Mouse (Mus musculus) lung, adult 2 months (tissue): ENCODE results near the gene Rnf126. TPM values are rescaled to one million over a fixed set of nuclear protein-coding genes. Genes with fewer than 3 reads are reported as not detected.

Experiments used
- DNase-seq: peaks from one replicate; pipeline ENCODE4 v3.0.0; 2022
- H3K4me1 ChIP-seq: fragments of 200-500 bp; 2 replicates; pipeline ENCODE4 v1.6.1; 2011; ENCODE audit warnings: low read length; ENCODE audit not compliant: control insufficient read depth, insufficient read depth
- H3K4me3 ChIP-seq: fragments of 200-500 bp; replicated peaks from 2 replicates; pipeline ENCODE3; 2011; ENCODE audit warnings: low read depth, mild to moderate bottlenecking, control low read depth, low read length; ENCODE audit errors: extremely low read depth
- CTCF ChIP-seq: fragments of 200-500 bp; IDR thresholded peaks from 2 replicates; pipeline ENCODE4 v1.5.1; 2011; ENCODE audit warnings: mild to moderate bottlenecking, low read length, control low read depth; ENCODE audit not compliant: insufficient read depth
- POLR2A ChIP-seq: fragments of 200-500 bp; IDR thresholded peaks from 2 replicates; pipeline ENCODE4 v1.6.1; 2011; ENCODE audit warnings: low read depth, mild to moderate bottlenecking, control low read depth, low read length, borderline replicate concordance; ENCODE audit errors: extremely low read depth
- WGBS: fragments of 180-500 bp; shearing (Covaris S2); methylation state at CpG from one replicate; pipeline ENCODE4 v1.1.7; 2018; 5-methylcytosine and 5-hydroxymethylcytosine counted together
- polyA plus RNA-seq: library from polyadenylated mRNA; depleted of rRNA; stranded (reverse); fragments of >200 nt; gene quantifications from 2 replicates; pipeline ENCODE4 v1.2.3, GENCODE M21; 2012

Gene Rnf126
- polyA plus RNA-seq, 1 experiment: 103 TPM

DNA sequence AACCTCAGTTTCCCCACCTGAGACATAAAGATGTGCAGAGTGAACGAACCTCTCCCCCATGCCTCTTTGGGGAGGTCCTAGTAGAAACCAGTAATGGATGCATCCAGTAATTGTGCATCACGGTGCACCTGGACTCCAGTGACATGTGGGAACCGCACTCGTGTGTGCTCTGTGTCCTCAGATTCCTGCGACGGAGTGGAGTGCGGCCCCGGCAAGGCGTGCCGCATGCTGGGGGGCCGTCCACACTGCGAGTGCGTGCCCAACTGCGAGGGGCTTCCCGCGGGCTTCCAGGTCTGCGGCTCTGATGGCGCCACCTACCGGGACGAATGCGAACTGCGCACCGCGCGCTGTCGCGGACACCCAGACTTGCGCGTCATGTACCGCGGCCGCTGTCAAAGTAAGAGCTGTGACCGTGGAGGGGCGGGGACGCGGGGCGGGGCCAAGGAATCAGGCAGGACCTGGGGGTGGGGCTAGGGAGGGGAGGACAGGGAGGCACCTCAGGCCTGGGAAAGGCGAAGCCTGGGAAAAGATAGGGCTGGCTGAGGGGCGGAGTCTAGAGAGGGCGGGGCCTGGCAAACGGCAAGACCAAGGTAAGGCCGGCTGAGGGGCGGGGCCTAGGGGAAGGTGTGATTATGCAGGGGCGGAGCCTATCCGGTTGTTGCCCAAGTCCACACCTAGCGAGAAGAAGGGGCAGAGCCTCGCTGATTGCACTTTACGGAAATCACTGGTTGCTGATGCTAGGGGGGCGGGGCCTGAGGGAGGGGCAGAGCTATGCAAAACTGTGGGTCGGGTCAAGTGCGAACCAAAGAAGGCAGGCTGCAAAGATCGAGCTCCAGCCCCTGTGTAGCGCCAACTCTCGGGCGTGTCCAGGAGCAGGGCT, 13.3 kb upstream of the Rnf126 start:
- peak; percentile 27; the same call in 1 of the 2 replicates for TF ChIP-seq POLR2A
- peak; percentile 65 for TF ChIP-seq CTCF

DNA sequence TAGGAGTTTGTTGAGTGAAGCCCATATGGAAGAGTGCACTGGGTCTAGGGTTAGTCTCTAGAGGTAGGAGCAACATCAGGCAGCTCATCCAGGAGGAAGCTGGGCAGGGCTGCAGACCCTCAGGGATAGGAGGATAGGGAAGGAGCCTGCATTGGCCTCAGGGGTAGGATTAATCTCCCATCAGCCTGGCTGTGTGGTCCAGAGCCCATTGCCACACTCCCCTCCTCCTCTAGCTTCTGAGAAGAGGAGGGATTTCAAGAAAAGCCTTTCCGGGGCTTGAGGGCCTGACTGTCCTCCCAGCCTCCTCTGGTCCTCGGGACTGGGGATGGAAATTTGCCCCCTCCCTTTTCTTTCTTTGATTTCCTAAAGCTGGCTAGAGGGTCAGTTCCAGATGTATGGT, 12.4 kb upstream of the Rnf126 start:
- WGBS: 26% methylated on average over 2 of the region's 2 CpGs
- DNase-seq: no peak
- Histone ChIP-seq H3K4me3 (no peak overlapping the region), H3K4me1 (peaks cover 9% of the 10 kb centered on the region)
- TF ChIP-seq POLR2A (no peak), CTCF (no peak)

More for the DNA sequence above, 13.3 kb upstream of the Rnf126 start:
- H3K4me3 ChIP-seq: peak overlapping the region; percentile 66
- H3K4me1 ChIP-seq: peaks cover 9% of the 10 kb centered on the region
- 2% methylated on average over 52 of the region's 55 CpGs for WGBS
- DNase-seq: peak; percentile 99

DNA sequence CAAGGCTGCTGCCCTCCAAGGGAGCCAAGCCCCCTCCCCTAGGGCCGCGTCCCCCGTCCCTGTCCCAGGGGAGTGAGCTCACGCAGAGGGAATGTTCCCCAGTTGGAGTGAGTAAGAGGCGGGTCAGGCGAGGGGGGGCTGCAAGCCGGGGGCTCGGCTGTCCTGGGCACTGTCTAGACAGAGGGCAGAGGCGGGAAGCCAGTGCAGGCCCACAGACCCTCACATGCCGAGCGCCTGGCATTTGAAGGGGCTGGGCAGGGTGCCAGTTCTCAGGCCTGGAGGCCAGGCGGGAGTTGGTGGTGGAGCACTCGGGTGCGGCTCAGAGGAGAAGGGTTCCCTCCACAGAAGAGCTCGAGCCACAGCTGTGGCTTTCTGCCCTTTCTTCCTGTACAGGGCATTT, 11.3 kb upstream of the Rnf126 start:
- no peak for TF ChIP-seq CTCF
- TF ChIP-seq POLR2A: no peak
- peak overlapping the region; percentile 35 for H3K4me3 ChIP-seq
- peak; percentile 52 for DNase-seq

DNA sequence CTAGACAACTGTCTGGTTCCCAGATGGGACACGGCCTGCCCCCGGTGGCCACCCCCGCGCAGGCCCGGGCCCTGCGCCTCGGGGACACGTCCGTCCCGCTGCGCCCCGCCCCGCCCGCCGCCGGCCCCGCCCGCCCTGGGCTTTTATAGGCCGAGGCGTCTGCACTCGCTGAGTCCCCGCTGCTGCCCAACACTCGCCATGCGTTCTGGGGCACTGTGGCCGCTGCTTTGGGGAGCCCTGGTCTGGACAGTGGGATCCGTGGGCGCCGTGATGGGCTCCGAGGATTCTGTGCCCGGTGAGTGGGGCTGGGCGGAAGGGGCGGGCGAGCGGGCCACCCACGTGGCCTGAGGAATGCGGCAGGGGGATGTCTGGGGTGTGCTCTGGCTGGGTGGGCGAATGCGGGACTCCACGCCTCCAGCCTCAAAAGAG, 10.4 kb upstream of the Rnf126 start, which contains the start of gene Fstl3:
Gene Fstl3 (plus strand): TSS at position 170 of the 429 bp plus-strand sequence.
- Histone ChIP-seq H3K4me3 (peak within 1 kb of the TSS; percentile 61), H3K4me1 (peaks cover 9% of the 10 kb centered on the region)
- TF ChIP-seq CTCF: no peak
- 2% methylated on average over 39 of the region's 39 CpGs for WGBS
- DNase-seq: peak; percentile 56

More for the DNA sequence above, 11.3 kb upstream of the Rnf126 start:
- peaks cover 9% of the 10 kb centered on the region for H3K4me1 ChIP-seq
- 12% methylated on average over 15 of the region's 15 CpGs for WGBS

DNA sequence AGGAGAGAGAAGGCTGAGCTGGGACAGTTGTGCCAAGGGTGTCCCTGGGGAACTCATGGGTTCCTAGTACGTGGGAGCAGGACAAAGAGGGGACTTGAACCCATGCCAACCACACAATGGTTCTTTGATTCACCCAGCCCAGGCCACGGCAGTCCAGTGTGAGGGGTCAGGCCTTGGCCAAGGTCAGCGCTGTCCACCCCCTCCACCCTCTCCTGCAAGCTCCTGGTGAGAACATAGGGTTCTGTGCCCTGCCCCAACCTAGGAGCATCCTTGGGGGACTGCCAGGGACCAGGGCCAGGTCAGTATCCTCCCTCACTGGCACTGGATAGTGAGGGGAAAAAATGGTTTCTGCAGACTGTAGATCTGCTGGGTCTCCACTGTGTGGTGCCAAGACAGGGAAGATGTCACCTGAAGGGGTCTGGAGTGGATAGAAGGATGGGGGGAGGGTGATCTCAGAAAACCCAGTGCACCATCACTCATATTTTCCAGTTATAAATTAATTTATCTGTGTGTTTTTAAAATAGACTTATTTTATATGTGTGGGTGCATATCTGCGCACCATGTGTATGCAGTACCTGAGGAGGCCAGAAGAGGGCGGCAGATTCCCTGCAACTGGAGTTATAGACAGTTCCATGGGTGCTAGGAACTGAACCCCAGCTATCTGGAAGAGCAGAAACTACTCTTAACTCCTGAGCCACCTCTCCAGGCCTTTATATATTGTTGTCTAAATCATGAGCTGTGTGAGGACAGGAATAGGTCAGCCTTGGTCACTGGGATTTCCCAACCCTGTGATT, 7.9 kb upstream of the Rnf126 start:
- no peak for DNase-seq
- 58% methylated on average over 5 of the region's 5 CpGs for WGBS
- H3K4me3 ChIP-seq: no peak overlapping the region
- TF ChIP-seq CTCF (no peak), POLR2A (no peak)
- peaks cover under 1% of the 10 kb centered on the region; the same call in 1 of the 2 replicates for H3K4me1 ChIP-seq

DNA sequence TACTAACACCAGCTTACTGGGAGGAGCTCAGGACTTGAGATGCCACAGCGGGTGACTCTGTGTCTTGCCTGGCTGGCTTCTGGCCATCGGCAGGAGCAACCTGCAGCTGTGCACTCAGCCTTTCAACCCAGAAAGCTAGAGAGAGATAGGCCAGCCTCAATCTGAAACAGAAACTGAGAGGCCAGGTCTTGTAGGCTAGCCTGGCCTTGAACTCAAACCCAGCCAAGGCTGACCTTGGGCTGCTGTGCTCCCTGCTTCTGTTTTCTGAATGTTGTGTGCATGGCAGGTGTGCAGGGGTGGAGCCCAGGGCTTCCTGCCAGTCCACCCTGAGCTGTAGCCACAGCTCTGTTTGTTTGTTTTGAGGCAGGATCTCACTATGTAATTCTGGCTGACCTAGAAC, 6.5 kb upstream of the Rnf126 start:
- no peak overlapping the region for H3K4me3 ChIP-seq
- WGBS: 86% methylated on average over 2 of the region's 2 CpGs
- DNase-seq: no peak
- no peaks in the 10 kb centered on the region for H3K4me1 ChIP-seq
- TF ChIP-seq CTCF: no peak
- TF ChIP-seq POLR2A: no peak

DNA sequence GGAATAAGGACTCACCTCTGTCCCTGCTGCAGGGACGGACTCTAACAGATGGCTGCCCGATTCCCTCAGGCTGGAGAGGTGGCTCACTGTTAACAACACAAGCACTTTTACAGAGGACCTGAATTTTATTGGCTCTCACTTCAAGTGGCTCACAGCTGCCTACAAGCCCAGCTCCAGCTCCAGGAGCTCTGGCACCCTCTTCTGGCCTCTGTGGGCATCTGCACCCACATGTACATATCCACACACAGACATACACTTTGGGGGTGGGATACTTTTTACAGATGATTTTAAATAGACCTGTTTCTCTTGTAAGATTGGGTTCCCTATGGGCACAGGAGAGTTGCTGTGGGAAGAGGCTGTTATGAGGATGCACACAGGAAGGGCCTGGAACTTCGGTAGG, 5.6 kb upstream of the Rnf126 start:
- no peak for DNase-seq
- TF ChIP-seq POLR2A (no peak), CTCF (no peak)
- Histone ChIP-seq H3K4me1 (peaks cover 2% of the 10 kb centered on the region; the same call in 1 of the 2 replicates), H3K4me3 (no peak overlapping the region)
- 88% methylated on average over 3 of the region's 3 CpGs for WGBS

DNA sequence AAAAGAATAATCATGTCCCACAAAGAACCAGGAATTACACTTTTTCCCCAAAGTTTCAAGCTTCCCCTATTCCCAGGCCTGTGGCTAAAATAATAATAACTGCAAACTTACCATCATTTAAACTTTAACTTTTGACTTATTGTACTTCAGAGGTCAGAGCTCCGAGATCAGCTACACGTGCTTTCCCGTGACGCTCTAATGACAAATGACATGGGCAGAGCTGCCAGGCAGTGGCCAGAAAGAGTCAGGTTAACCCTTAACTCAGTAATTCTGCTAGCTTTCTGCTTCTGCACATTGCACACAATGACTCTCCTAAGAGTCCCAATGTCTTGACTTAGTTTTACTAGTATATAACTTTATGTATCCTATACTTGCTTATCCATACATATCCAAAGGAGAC, 2.6 kb upstream of the Rnf126 start:
- Histone ChIP-seq H3K4me1 (peaks cover 8% of the 10 kb centered on the region), H3K4me3 (no peak overlapping the region)
- TF ChIP-seq CTCF (no peak), POLR2A (no peak)
- DNase-seq: no peak
- 61% methylated on average over 4 of the region's 4 CpGs for WGBS

DNA sequence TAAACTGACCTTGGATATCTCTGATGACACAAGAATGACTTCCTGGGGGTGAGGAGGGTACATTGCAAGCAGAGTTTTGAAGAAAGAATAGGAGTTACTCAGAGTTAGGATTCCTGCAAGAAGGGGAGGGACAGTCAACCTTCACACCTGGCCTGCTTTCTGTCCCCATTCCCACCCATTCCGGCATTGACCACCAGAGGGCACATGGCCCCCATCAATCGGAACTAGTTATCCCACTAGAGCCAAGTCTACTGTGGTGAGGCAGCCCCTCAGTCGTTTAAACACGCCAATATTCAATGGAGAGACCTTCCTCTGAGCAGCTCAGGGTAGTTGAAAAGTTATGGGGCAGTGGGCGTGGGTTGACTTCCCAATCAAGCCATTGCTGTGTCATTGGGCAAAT, 1.6 kb upstream of the Rnf126 start:
- 1% methylated on average over 5 of the region's 5 CpGs for WGBS
- Histone ChIP-seq H3K4me3 (no peak overlapping the region), H3K4me1 (peaks cover 8% of the 10 kb centered on the region)
- peak; percentile 97 for TF ChIP-seq CTCF
- TF ChIP-seq POLR2A: no peak
- DNase-seq: peak; percentile 77
